Mouse (Mus musculus) adrenal gland, adult 18-20 months (tissue): ENCODE data around the gene Ptprd. TPM values are rescaled to one million over a fixed set of nuclear protein-coding genes. Genes with fewer than 3 reads are reported as not detected.

Experiments used
- DNase-seq, 2 experiments: peaks; one replicate each; pipeline ENCODE4 v3.0.0; 2021 to 2022; ENCODE audit warnings: low spot score in 2 of 2
- total RNA-seq, 2 experiments: library from RNA; stranded (reverse); gene quantifications; 1 replicate in 1 of 2; 2 replicates in 1 of 2; pipeline ENCODE4 v1.2.3; 2021

Ptprd gene
- total RNA-seq, 2 experiments from 2014 or later, result 65.4 to 86.4 TPM

- DNase-seq, result no peak
Observed at GRCm38 (mm10) chr4:76415624-76416023, 1796.1 kb downstream of the Ptprd start.

- no peak for DNase-seq
Observed at GRCm38 (mm10) chr4:76414591-76414990, 1797.2 kb downstream of the Ptprd start.

GRCm38 (mm10) chr4:76410053-76410452 is 1801.7 kb downstream of the Ptprd start:
- DNase-seq, result no peak

- DNase-seq, result no peak
Observed at GRCm38 (mm10) chr4:76409159-76409558, 1802.6 kb downstream of the Ptprd start.

- no peak for DNase-seq
Observed at GRCm38 (mm10) chr4:76405862-76406454, 1805.8 kb downstream of the Ptprd start.

GRCm38 (mm10) chr4:76403219-76403618 is 1808.5 kb downstream of the Ptprd start:
- no peak for DNase-seq

GRCm38 (mm10) chr4:76387887-76388286 is 1823.9 kb downstream of the Ptprd start:
- DNase-seq, result no peak

GRCm38 (mm10) chr4:76386978-76387824 is 1824.6 kb downstream of the Ptprd start:
- DNase-seq, result no peak

GRCm38 (mm10) chr4:76385818-76386217 is 1825.9 kb downstream of the Ptprd start:
- no peak for DNase-seq

- DNase-seq, result no peak
Observed at GRCm38 (mm10) chr4:76380312-76380917, 1831.3 kb downstream of the Ptprd start.

- peak in 1 of 2 experiments; percentile 13 for DNase-seq
Observed at GRCm38 (mm10) chr4:76370041-76370880, 1841.5 kb downstream of the Ptprd start.

GRCm38 (mm10) chr4:76369101-76369500 is 1842.7 kb downstream of the Ptprd start:
- DNase-seq, result no peak

- DNase-seq, result no peak
Observed at GRCm38 (mm10) chr4:76368291-76368690, 1843.5 kb downstream of the Ptprd start.

GRCm38 (mm10) chr4:76367285-76367684 is 1844.5 kb downstream of the Ptprd start:
- no peak for DNase-seq

GRCm38 (mm10) chr4:76365871-76366270 is 1845.9 kb downstream of the Ptprd start:
- DNase-seq, result no peak

GRCm38 (mm10) chr4:76361546-76361945 is 1850.2 kb downstream of the Ptprd start:
- DNase-seq, result no peak

GRCm38 (mm10) chr4:76354167-76354566 is 1857.6 kb downstream of the Ptprd start:
- DNase-seq, result no peak

- no peak for DNase-seq
Observed at GRCm38 (mm10) chr4:76352468-76352867, 1859.3 kb downstream of the Ptprd start.

- DNase-seq, result no peak
Observed at GRCm38 (mm10) chr4:76351201-76351979, 1860.4 kb downstream of the Ptprd start.

- no peak for DNase-seq
Observed at GRCm38 (mm10) chr4:76350241-76350962, 1861.4 kb downstream of the Ptprd start.
